Mouse (Mus musculus): ENCODE results near the gene Mxra8.
A peak's percentile ranks its signal among the peaks of the same experiment; 100 is the strongest.

Gene Mxra8

DNA sequence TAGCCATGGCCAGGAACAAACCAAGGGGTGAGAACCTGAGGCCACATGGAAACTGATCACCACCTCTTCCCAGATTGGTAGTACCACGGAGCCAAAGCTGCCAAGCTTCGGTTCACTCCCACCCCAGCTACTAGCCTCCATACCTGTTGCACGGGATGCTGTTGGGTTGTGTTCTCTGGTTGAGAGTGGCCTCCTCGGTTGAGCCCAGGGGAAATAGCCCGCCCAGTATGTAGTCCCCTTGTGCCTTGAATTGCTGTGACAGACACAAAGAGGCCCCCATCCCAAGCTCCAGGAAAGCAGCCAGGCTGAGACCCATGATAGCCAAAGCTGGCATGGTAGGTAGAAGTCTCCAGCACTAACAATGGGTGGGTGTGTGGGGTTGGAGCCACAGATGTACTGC lies 23.5 kb downstream of the Mxra8 start, which contains the start of gene Tas1r3:
TSS of gene Tas1r3 (minus strand) at position 362 of the 400 bp plus-strand sequence.
- DNase-seq (ENCODE audit: low read depth, low spot score), result no peak

DNA sequence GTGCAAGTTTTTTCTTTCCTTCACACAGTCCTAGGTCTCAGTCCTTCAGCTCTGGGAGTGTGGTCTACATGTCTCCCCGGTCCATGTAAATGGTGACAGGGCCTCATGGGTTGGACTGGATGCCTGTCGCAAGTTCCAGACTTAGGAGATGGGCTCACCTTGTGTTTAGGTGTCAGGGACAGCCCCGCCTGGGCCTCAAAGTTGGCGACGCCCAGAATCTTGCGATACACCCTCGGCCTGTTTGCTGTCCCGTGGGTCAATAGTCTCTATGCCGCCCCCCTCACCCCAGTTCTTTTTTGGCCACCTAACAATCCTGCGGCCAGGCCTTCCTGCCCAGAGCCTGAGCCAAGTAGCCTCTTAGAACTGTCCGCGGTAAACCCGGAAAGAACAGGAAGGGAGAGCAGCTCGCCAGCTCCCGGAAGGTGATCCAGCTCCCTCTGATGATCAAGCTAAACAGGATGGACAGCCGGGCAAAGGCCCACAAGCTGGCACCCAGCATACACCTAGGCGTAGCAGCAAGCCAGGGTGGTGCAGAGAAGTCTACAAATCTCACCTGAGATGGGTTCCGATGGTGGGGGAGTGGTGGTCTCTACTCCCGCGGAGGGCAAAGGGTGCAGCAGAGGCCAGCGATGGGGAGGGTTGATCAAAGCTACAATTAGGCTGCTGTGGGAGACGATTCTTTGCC lies 29.3 kb downstream of the Mxra8 start:
- DNase-seq (ENCODE audit: low read depth, low spot score), result no peak

DNA sequence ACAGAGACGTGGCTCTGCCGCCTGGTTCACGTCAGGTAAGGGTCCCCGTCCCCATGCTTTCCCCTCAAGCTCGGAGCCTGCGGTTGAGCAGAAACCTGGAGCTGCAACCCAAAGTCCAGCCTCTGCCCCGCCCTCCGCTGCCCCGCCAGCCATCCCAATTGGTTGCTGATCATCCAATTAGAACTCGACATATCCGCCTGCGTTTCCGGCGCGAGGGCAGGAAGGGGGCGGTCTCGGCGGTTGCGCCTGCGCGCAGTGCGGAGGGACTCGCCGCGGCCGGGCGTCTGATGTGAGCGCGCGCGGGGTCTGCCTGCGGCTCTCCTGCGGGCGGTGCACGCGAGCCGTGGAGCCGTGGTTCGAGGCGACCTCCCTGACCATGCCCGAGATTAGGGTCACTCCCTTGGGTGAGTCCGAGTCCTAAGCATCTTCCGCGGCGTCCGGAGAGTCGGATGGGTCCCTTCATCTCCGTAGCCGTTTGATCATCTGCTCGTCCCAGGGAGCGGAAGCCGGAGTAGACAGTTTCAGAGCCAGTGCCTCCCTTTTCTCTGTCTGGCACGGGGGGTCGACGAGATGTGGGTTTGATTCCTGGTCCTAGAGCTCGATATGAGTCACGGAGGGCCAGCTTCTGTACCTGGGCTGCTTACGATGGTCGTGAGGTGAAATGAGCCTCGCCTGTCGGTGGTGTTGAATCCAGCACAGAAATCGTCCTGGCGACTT lies 30.0 kb downstream of the Mxra8 start, which contains the start of the genes Cptp and Ints11:
TSS of gene Cptp (minus strand) at position 124 of the 717 bp plus-strand sequence.
TSS of gene Ints11 (plus strand) at position 230 of the 717 bp plus-strand sequence.
- DNase-seq (ENCODE audit: low read depth, low spot score), result peak; percentile 98

DNA sequence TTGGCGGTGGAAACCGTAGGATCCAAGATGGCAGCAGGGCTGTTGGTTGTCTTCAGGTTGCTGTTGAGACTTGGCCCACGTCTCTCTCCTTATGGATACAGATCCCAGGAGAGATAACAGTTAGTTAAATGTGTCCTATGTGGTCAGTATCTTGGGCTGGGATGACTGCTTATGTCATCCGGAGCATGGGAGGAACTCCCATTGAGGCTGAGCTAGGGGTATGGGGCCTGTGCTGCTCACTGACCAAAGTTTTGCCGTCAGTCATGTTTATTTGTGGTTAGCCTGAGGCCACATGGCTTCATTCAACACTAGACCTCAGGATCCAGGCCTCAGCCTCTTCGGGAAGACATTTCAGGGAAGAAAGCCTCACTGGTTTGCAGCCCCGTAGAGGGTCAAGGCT lies 31.9 kb downstream of the Mxra8 start:
- no peak for DNase-seq (ENCODE audit: low read depth, low spot score)

DNA sequence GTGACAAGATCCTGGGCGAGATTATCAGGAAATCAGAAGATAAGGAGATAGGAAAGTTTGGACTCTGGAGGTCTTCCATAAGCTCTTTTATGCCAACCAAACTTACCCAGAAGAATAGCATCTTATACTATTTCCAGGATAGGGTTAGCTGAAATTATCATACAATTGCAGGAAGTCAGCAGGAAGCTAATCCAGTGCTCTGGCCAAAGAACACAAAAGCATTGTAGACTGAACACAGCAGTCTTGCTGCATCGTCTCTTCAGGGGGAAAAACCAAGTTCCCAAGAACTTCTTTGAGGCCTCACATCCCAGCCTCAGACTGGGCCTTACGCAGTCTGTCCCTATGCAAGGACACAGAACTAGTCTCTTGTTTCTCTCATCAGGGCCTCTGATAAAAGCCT lies 44.1 kb downstream of the Mxra8 start:
- DNase-seq (ENCODE audit: low read depth, low spot score), result no peak

DNA sequence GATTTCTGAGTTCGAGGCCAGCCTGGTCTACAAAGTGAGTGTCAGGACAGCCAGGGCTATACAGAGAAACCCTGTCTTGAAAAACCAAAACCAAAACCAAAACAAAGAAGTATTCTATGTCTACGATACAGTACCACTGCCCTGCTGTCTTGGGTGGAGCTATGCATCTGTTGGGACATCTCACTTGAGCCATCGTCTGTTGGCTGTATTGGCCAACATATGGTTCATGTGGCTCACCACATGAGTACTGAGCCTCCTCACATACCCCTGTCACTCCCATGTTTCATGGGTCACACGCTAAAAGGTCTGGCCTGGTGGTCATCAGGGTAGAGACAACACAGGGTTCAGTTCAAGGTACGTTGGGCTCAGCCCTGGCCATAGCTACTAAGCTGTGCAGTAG lies 46.9 kb downstream of the Mxra8 start:
- no peak for DNase-seq (ENCODE audit: low read depth, low spot score)

DNA sequence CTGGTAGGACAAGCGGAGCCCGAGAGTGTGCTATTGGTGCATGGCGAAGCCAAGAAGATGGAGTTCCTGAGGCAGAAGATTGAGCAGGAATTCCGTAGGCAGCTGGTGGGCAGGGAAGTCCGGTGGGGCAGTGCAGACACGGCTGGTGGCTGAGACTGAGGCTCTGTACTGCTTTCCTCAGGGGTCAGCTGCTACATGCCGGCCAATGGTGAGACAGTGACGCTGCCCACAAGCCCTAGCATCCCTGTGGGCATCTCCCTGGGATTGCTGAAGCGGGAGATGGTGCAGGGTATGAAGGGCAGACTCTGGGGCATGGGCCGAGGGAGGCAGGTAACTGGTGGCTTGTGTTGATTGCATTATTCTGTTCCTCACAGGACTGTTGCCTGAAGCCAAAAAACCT lies 48.2 kb downstream of the Mxra8 start:
- no peak for DNase-seq (ENCODE audit: low read depth, low spot score)

DNA sequence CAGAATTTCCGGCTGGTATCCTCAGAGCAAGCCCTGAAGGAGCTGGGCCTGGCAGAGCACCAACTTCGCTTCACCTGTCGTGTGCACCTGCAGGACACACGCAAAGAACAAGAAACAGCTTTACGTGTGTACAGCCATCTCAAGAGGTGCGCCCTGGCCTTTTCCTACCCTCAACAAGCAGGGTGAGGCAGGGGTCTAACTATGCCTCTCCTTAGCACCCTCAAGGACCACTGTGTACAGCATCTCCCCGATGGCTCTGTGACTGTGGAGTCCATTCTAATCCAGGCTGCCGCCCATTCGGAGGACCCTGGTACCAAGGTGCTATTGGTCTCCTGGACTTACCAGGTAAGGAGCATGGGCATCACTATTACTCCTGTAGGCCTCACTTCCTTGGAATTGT lies 48.7 kb downstream of the Mxra8 start:
- no peak for DNase-seq (ENCODE audit: low read depth, low spot score)

DNA sequence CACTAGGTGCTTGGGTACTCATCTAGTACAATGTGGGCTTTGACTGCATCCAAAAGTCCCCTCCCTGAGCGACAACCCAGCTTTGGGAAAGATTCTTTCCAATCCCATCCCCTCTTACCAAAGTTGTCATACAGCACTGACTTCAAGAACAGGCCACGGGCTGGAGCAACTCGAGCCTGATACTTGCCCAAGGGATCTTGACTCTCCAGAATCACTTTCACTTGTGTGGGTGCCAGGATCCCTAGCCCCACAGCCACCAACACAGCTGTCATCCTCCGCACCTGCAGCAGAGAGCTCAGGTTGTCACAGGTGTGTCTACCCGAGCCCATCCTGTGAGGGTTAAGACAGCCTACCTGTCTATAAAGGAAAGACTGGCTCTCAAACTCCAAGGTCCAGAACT lies 49.8 kb downstream of the Mxra8 start:
- no peak for DNase-seq (ENCODE audit: low read depth, low spot score)

DNA sequence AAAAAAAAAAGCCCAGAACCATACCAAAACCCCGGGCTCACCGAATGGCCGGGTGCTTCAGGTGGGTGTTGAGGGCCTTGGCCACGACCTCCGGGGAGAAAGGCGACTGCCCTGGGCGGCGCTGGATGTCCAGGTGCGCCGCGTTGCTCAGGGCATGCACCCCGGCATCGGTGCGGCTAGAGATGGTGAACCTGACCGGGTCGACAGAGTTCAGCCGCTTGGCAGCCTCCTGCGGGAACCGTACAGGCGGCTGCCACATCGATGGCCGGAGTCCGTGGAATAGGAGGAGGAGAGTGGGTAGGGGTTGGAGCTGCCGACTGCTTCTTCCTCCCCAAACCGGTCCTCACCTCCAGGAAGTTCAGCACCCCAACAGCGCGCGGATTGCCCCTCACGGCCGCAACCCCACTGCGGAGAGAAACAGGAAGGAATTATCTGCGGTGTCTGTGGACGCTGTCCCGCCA lies 51.6 kb downstream of the Mxra8 start:
- DNase-seq (ENCODE audit: low read depth, low spot score), result no peak

DNA sequence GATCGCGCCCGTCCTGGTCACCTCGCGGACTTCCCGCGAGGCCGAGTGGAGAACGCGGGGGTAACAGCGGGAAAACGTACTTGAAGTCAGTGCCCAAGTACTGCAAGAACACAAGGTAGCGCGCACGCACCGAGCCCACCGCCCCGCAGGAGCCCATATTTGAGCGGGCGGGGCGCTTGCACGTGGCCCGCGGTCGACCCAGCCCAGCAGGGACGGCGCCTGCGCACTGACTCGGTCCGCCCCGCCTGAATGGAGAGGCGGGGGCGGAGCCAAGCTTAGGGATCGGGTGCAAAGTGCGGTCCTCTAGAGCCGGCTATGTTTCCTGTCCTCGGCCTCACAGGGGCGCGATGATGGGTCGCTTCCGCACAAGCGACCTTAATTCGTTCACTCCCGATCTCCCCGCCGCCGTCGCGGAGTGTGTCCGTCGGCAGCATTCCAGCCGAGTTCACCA lies 52.1 kb downstream of the Mxra8 start, which contains the start of the genes Pusl1 and Acap3:
TSS of gene Pusl1 (minus strand) at position 231 of the 451 bp plus-strand sequence.
TSS of gene Acap3 (plus strand) at position 272 of the 451 bp plus-strand sequence.
- DNase-seq (ENCODE audit: low read depth, low spot score), result peak; percentile 98

DNA sequence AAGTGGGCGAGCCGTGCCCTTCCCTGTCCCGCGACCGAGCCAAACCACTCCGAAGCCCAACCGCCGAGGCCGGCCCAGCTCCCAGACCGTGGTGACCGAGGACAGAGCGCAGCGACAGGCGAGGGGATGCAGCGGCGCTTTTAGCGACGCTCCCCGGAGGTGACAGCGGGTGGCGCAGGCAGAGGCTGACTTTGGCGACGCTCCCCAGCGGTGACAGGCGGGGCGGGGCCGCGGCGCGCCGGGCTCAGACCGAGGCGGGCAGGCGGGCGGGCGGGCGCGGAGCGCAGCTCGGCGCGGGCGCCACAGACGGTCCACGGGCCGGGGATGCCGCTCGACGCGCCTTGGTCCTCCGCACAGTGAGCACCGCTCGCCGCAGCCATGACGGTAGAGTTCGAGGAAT lies 52.5 kb downstream of the Mxra8 start:
- peak; percentile 90 for DNase-seq (ENCODE audit: low read depth, low spot score)

DNA sequence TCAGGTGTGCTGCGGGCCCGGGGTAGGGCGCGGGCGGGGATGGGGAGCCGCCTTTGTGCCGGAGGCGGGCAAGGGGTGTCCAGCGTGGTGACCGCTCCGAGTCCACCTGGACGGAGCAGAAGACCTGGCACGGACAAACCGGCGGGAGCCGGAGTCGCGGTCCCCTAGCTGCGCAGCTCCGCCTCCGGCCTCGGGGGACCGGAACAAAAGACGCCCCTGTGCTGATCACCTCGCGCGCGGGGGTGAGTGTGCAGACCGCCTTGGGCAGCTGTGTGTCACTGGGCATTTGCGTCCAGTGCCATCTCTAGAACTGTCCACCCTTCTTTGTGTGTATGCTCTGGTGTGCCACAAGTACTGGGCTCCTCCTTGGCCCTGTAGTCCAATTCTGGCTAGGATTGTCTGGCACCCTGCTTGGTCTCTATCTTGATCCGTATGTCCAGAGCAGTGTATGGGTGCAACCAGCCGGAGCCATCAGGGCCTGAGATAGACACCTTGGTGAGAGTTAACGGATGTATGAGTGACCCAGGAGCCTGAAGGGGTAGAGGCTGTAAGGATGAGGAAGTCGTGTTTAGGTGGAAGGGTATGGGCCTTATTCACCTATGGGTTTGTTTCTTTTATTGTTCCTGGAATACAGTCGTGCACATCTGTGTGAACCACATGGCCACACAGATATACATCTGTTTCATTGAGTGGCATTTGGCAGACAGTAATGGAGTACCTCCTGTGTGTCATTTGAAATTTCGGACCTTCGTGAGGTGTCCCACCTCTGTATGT lies 53.1 kb downstream of the Mxra8 start:
- peak; percentile 21 for DNase-seq (ENCODE audit: low read depth, low spot score)

DNA sequence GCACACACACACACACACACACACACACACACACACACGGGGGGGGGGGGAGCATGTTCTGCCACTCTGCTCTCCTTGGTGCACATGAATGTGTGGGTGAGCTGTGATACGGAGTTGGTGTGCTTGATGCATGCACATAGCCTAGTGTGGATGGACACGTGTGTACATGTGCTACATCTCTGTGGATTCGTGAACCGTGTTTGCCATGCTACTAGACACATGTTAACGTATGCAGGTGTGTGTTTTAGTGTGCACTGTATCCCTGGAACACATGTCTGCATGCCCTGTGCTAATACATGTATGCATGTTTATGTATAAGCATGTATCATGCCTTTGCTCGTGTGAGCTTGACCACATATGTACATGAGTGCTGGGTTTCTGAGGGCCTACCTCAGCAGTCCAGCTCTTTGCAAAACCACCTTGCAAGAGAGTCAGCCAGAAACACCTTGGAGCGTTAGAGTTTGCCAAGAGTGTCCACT lies 53.8 kb downstream of the Mxra8 start:
- DNase-seq (ENCODE audit: low read depth, low spot score), result no peak

Data from ZHBTc4 (cell line).